Mouse (Mus musculus): ENCODE results near the gene B3galt2.

B3galt2 gene

GRCm38 (mm10) chr1:143681108-143681507 is 40.6 kb downstream of the B3galt2 start:
- ChIA-PET POLR2A (interaction anchor here in 1 of 4 experiments (1.0 kb wide), 1 partner anchor 9 kb away, joined by 3 read pairs; no protein-coding TSS in a partner anchor), CTCF (no interaction called here)

GRCm38 (mm10) chr1:143684849-143685248 is 44.4 kb downstream of the B3galt2 start:
- CTCF ChIA-PET = no interaction called here
- POLR2A ChIA-PET = interaction anchor here in 1 of 4 experiments (0.7 kb wide), 1 partner anchor 173 kb away, joined by 3 read pairs; no protein-coding TSS in a partner anchor

- POLR2A ChIA-PET = interaction anchor here in 3 of 4 experiments (0.7 to 4.7 kb wide), 9 partner anchors 8 to 44 kb away, joined by 3 to 20 read pairs (median 4); no protein-coding TSS in a partner anchor
- CTCF ChIA-PET = interaction anchor here in 1 of 4 experiments (0.7 kb wide), 1 partner anchor 30 kb away, joined by 3 read pairs; no protein-coding TSS in a partner anchor
Measured at GRCm38 (mm10) chr1:143701736-143702135, 61.3 kb downstream of the B3galt2 start.

GRCm38 (mm10) chr1:143702141-143702740 is 61.8 kb downstream of the B3galt2 start:
- ChIA-PET CTCF (interaction anchor here in 1 of 4 experiments (0.7 kb wide), 1 partner anchor 30 kb away, joined by 3 read pairs; no protein-coding TSS in a partner anchor), POLR2A (interaction anchor here in 3 of 4 experiments (0.7 to 4.7 kb wide), 8 partner anchors 9 to 44 kb away, joined by 3 to 20 read pairs (median 4); no protein-coding TSS in a partner anchor)

- ChIA-PET POLR2A (interaction anchor here (0.8 to 1.4 kb wide), 14 partner anchors 12 to 74 kb away, joined by 3 to 14 read pairs (median 4); partner anchors contain the start of genes Trove2 (in 2 of the 4) and Uchl5 (in 2 of the 4)), CTCF (interaction anchor here in 3 of 4 experiments (0.6 to 1.2 kb wide), 5 partner anchors 15 to 302 kb away, joined by 3 to 6 read pairs (median 3); partner anchors contain the start of genes Trove2 (in 1 of the 3) and Uchl5 (in 1 of the 3))
Measured at GRCm38 (mm10) chr1:143702741-143703262, 62.3 kb downstream of the B3galt2 start, which contains the start of gene Cdc73. Gene Cdc73 (minus strand): TSS chr1:143702893.

Measured in embryonic stem cell, embryonic (primary cell).